Mouse (Mus musculus): ENCODE measurements around the gene Ttc33.
"Not testable (repeated sequence)": the region's sequence is repeated elsewhere in the genome, so short reads cannot be mapped to it uniquely, and the experiment has no call there.

The Ttc33 gene

GRCm38 (mm10) chr15:5186293-5186675 lies 959 bp downstream of the Ttc33 start:
- no peak for DNase-seq (ENCODE audit: low read depth)

GRCm38 (mm10) chr15:5187116-5187515 lies 1.8 kb downstream of the Ttc33 start:
- no peak for DNase-seq (ENCODE audit: low read depth)

- no peak for DNase-seq (ENCODE audit: low read depth)
Measured at GRCm38 (mm10) chr15:5188029-5188428, 2.7 kb downstream of the Ttc33 start.

GRCm38 (mm10) chr15:5189504-5190093 lies 4.3 kb downstream of the Ttc33 start:
- DNase-seq (ENCODE audit: low read depth) = no peak

- DNase-seq (ENCODE audit: low read depth) = peak; percentile 20
Measured at GRCm38 (mm10) chr15:5193833-5194232, 8.5 kb downstream of the Ttc33 start.

GRCm38 (mm10) chr15:5194446-5194845 lies 9.1 kb downstream of the Ttc33 start:
- peak; percentile 59 for DNase-seq (ENCODE audit: low read depth)

- no peak for DNase-seq (ENCODE audit: low read depth)
Measured at GRCm38 (mm10) chr15:5194931-5195330, 9.6 kb downstream of the Ttc33 start.

GRCm38 (mm10) chr15:5195987-5196514 lies 10.7 kb downstream of the Ttc33 start:
- DNase-seq (ENCODE audit: low read depth) = no peak

- DNase-seq (ENCODE audit: low read depth) = no peak
Measured at GRCm38 (mm10) chr15:5196691-5197090, 11.4 kb downstream of the Ttc33 start.

GRCm38 (mm10) chr15:5205222-5205621 lies 19.9 kb downstream of the Ttc33 start:
- DNase-seq (ENCODE audit: low read depth) = no peak

- DNase-seq (ENCODE audit: low read depth) = no peak
Measured at GRCm38 (mm10) chr15:5209116-5209515, 23.8 kb downstream of the Ttc33 start.

GRCm38 (mm10) chr15:5220491-5220890 lies 35.2 kb downstream of the Ttc33 start:
- DNase-seq (ENCODE audit: low read depth) = no peak

- DNase-seq (ENCODE audit: low read depth) = not testable (repeated sequence)
Measured at GRCm38 (mm10) chr15:5230746-5231145, 45.4 kb downstream of the Ttc33 start.

GRCm38 (mm10) chr15:5234659-5235058 lies 49.3 kb downstream of the Ttc33 start:
- no peak for DNase-seq (ENCODE audit: low read depth)

GRCm38 (mm10) chr15:5235527-5235926 lies 50.2 kb downstream of the Ttc33 start:
- DNase-seq (ENCODE audit: low read depth) = no peak

- peak; percentile 49 for DNase-seq (ENCODE audit: low read depth)
Measured at GRCm38 (mm10) chr15:5236538-5236937, 51.2 kb downstream of the Ttc33 start.

GRCm38 (mm10) chr15:5237012-5237660 lies 51.8 kb downstream of the Ttc33 start:
- no peak for DNase-seq (ENCODE audit: low read depth)

- no peak for DNase-seq (ENCODE audit: low read depth)
Measured at GRCm38 (mm10) chr15:5238073-5238472, 52.7 kb downstream of the Ttc33 start.

- no peak for DNase-seq (ENCODE audit: low read depth)
Measured at GRCm38 (mm10) chr15:5238553-5238952, 53.2 kb downstream of the Ttc33 start.

GRCm38 (mm10) chr15:5239361-5239760 lies 54.0 kb downstream of the Ttc33 start:
- no peak for DNase-seq (ENCODE audit: low read depth)

- no peak for DNase-seq (ENCODE audit: low read depth)
Measured at GRCm38 (mm10) chr15:5239901-5240300, 54.6 kb downstream of the Ttc33 start.

- no peak for DNase-seq (ENCODE audit: low read depth)
Measured at GRCm38 (mm10) chr15:5240360-5240759, 55.0 kb downstream of the Ttc33 start.

- DNase-seq (ENCODE audit: low read depth) = no peak
Measured at GRCm38 (mm10) chr15:5241304-5242201, 56.2 kb downstream of the Ttc33 start.

Measured in fibroblast of lung, adult 2 months (primary cell).